Mouse (Mus musculus): ENCODE data around the gene Olfr1441. TPM values are rescaled to one million over a fixed set of nuclear protein-coding genes. Genes with fewer than 3 reads are reported as not detected.

Gene Olfr1441
- total and polyA plus RNA-seq, 3 experiments, result not detected

DNA sequence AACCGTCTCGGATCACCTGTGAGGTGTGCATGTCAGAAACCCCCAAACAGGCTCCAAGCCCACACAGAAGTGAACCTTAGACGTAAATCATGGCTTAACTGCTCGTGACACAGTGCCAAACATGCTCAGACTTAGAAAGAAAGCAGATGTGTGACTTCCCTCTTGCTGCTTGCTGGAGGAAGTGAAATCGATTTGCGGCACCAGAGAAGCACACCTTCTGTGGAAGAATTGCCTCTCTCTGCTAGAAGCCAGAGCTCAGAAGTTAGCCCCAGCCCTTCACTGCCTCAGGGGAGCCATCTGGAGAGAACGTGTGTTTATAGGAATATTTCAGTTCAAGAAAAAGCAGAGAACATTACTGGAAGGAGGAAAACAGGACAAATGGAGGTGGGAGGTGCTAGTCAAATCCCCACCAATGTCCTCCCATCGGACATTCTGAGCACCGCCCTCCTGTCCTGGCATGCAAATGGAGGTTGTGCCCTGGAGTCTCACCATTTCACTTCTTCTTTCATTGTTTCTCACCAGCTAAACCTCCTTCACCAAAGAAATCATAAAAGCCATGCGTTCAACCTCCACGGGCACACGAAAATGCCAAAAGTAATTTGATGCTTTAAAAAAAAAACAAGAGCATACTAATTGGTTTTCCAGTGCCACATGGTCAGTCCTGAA lies 40.3 kb downstream of the Olfr1441 start:
- H3K79me2 ChIP-seq (replicated peaks; ENCODE audit: control insufficient read depth, insufficient read depth, low read length), result no peaks in the 10 kb centered on the region
- H3K27me3 ChIP-seq (ENCODE audit: control insufficient read depth, insufficient read depth, low read length), result no peaks in the 10 kb centered on the region
- TF ChIP-seq EP300 (IDR thresholded peaks at IDR 0.05; ENCODE audit: insufficient read depth, low read depth, low read length) (no peak), CTCF (IDR thresholded peaks at IDR 0.05) (no peak), POLR2A (IDR thresholded peaks at IDR 0.05; ENCODE audit: insufficient read depth, low read depth, low read length) (no peak)
- intact Hi-C loops (cut with DNase I), result no loop called here
- H3K36me3 ChIP-seq (ENCODE audit: control insufficient read depth, insufficient read depth, low read length), result no peaks in the 10 kb centered on the region
- H3K4me1 ChIP-seq (ENCODE audit: control insufficient read depth, insufficient read depth, low read length), result no peaks in the 10 kb centered on the region
- DNase-seq, result no peak
- H3K27ac ChIP-seq, result no peak overlapping the region
- no peak overlapping the region for H3K9ac ChIP-seq (ENCODE audit: low read depth, low read length)
- 65% methylated on average over 12 of the region's 12 CpGs for WGBS
- H3K4me3 ChIP-seq, result no peak overlapping the region

DNA sequence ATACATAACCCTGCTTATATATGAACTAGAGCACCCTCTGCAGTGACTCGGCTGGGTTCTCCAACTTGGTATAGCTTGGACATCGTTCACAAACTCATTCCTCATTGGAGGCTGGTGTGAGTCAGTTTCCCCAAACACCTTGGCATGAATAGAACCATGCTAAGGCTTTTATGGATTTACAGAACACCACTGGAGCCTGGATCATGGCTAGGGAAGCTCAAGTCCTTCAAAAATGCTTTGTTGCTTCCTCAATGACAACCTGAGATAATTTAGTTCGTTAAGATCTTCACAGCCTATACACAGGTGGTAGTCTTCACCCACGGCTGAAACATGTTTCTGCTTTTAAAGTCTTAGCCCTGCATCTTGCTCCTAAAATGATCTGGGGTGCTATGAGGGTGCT lies 42.3 kb downstream of the Olfr1441 start:
- no peaks in the 10 kb centered on the region for H3K27me3 ChIP-seq (ENCODE audit: control insufficient read depth, insufficient read depth, low read length)
- 79% methylated on average over 4 of the region's 4 CpGs for WGBS

DNA sequence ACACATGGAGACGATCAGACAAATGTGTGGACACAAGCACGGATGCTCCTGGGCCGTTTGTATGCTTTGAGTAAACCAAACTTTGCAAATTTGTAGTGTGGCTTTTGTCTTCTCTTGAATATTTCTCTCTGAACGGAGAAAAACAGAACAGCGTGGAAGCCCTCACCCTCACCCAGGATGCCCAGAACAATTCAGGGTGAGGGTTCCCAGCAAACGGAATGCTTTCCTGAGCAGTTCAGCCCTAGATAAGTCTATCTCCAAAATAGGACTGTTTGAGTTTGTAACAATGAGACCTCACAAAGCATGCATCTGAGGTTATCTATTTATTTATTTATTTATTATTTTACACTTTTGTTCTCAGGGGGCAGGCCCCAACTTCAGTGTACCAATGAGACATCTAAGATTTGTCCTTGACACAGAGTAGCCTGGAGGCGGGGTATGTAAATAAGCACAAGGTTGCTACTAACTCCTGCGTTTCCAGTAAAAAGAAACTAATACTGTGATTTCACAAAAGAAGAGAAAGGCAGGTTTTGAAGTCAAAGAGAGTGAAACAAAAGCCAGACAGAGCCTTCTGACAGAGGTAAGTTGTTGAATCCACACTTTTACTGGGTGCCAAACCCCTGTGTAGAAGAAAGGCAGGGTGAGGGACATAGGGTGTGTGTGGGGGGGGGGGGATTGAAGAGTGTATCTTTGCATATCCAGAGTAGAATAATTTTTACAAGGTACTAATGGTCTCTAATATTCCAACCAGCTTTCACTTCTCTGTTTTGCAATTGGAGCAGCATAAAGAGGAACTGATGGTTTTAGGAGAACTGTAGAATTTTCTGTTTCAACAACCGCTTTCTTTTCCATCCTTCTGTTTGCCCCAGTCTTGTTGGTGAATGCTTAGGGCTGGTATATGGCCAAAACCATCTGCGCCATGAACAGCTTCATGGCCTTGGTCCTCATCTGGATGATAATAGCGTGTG lies 43.3 kb downstream of the Olfr1441 start, which contains the start of gene Mpeg1:
TSS of gene Mpeg1 (plus strand) at position 498 of the 968 bp plus-strand sequence.
- H3K36me3 ChIP-seq (ENCODE audit: control insufficient read depth, insufficient read depth, low read length), result no peaks in the 10 kb centered on the region
- DNase-seq, result no peak
- H3K9ac ChIP-seq (ENCODE audit: low read depth, low read length), result no peak within 1 kb of the TSS
- H3K27ac ChIP-seq, result no peak within 1 kb of the TSS
- intact Hi-C loops (cut with DNase I), result no loop called here
- no peaks in the 10 kb centered on the region for H3K27me3 ChIP-seq (ENCODE audit: control insufficient read depth, insufficient read depth, low read length)
- H3K4me1 ChIP-seq (ENCODE audit: control insufficient read depth, insufficient read depth, low read length), result no peaks in the 10 kb centered on the region
- no peak within 1 kb of the TSS for H3K4me3 ChIP-seq
- no peaks in the 10 kb centered on the region for H3K79me2 ChIP-seq (replicated peaks; ENCODE audit: control insufficient read depth, insufficient read depth, low read length)
- TF ChIP-seq POLR2A (IDR thresholded peaks at IDR 0.05; ENCODE audit: insufficient read depth, low read depth, low read length) (no peak), CTCF (IDR thresholded peaks at IDR 0.05) (no peak), EP300 (IDR thresholded peaks at IDR 0.05; ENCODE audit: insufficient read depth, low read depth, low read length) (no peak)
- 77% methylated on average over 11 of the region's 11 CpGs for WGBS

More for the DNA sequence above, 42.3 kb downstream of the Olfr1441 start:
- H3K27ac ChIP-seq, result no peak overlapping the region
- no peaks in the 10 kb centered on the region for H3K36me3 ChIP-seq (ENCODE audit: control insufficient read depth, insufficient read depth, low read length)
- H3K4me1 ChIP-seq (ENCODE audit: control insufficient read depth, insufficient read depth, low read length), result no peaks in the 10 kb centered on the region
- no peak overlapping the region for H3K9ac ChIP-seq (ENCODE audit: low read depth, low read length)
- no peaks in the 10 kb centered on the region for H3K79me2 ChIP-seq (replicated peaks; ENCODE audit: control insufficient read depth, insufficient read depth, low read length)
- intact Hi-C loops (cut with DNase I), result no loop called here
- no peak overlapping the region for H3K4me3 ChIP-seq
- no peak for DNase-seq
- no peak for TF ChIP-seq POLR2A (IDR thresholded peaks at IDR 0.05; ENCODE audit: insufficient read depth, low read depth, low read length)
- no peak for TF ChIP-seq EP300 (IDR thresholded peaks at IDR 0.05; ENCODE audit: insufficient read depth, low read depth, low read length)
- no peak for TF ChIP-seq CTCF (IDR thresholded peaks at IDR 0.05)

GRCm38 (mm10) chr19:12462851-12463721 lies 45.9 kb downstream of the Olfr1441 start:
- Histone ChIP-seq H3K4me3 (no peak overlapping the region), H3K27me3 (ENCODE audit: control insufficient read depth, insufficient read depth, low read length) (no peaks in the 10 kb centered on the region), H3K27ac (peak overlapping the region; percentile 40; the same call in 1 of the 2 replicates), H3K79me2 (replicated peaks; ENCODE audit: control insufficient read depth, insufficient read depth, low read length) (no peaks in the 10 kb centered on the region), H3K4me1 (ENCODE audit: control insufficient read depth, insufficient read depth, low read length) (no peaks in the 10 kb centered on the region), H3K36me3 (ENCODE audit: control insufficient read depth, insufficient read depth, low read length) (no peaks in the 10 kb centered on the region), H3K9ac (ENCODE audit: low read depth, low read length) (no peak overlapping the region)
- TF ChIP-seq CTCF (IDR thresholded peaks at IDR 0.05) (no peak), POLR2A (IDR thresholded peaks at IDR 0.05; ENCODE audit: insufficient read depth, low read depth, low read length) (no peak), EP300 (IDR thresholded peaks at IDR 0.05; ENCODE audit: insufficient read depth, low read depth, low read length) (no peak)
- DNase-seq, result no peak
- 64% methylated on average over 7 of the region's 7 CpGs for WGBS
- intact Hi-C loops (cut with DNase I), result no loop called here

DNA sequence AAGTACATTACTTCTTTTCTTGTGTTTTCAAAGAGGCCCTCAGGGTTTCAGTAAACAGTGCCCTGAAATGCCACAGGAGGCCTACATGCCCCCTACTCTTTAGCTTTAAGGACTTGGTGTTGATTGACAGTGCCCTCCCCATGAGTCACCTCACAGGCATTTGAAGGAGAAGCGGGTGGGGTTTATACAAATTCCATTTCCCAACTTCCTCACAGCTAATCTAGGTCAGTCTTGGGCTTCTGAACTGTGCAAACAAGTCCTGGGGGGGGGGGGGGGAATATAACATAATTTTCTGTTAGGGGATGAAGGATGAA lies 46.4 kb downstream of the Olfr1441 start:
- no peaks in the 10 kb centered on the region for H3K27me3 ChIP-seq (ENCODE audit: control insufficient read depth, insufficient read depth, low read length)
- H3K9ac ChIP-seq (ENCODE audit: low read depth, low read length), result no peak overlapping the region
- peak in 1 of 2 experiments; percentile 60 for DNase-seq
- no peaks in the 10 kb centered on the region for H3K36me3 ChIP-seq (ENCODE audit: control insufficient read depth, insufficient read depth, low read length)
- H3K27ac ChIP-seq, result peak overlapping the region; percentile 40; the same call in 1 of the 2 replicates
- no peak for TF ChIP-seq POLR2A (IDR thresholded peaks at IDR 0.05; ENCODE audit: insufficient read depth, low read depth, low read length)
- H3K4me3 ChIP-seq, result no peak overlapping the region
- 31% methylated on average over 1 of the region's 1 CpGs for WGBS
- intact Hi-C loops (cut with DNase I), result no loop called here
- H3K4me1 ChIP-seq (ENCODE audit: control insufficient read depth, insufficient read depth, low read length), result no peaks in the 10 kb centered on the region
- no peaks in the 10 kb centered on the region for H3K79me2 ChIP-seq (replicated peaks; ENCODE audit: control insufficient read depth, insufficient read depth, low read length)

Data from heart, adult 2 months (tissue).